Mouse (Mus musculus) limb, embryonic 12.5 days (tissue): ENCODE measurements around the gene Lrrc8d. TPM values are rescaled to one million over a fixed set of nuclear protein-coding genes. Genes with fewer than 3 reads are reported as not detected.
A peak's percentile ranks its signal among the peaks of the same experiment; 100 is the strongest.

ENCODE experiments used
- ATAC-seq: fragments of 200-750 bp; cut with Nextera tagmentation; 2 replicates; pipeline ENCODE4 v1.8.0; 2017; ENCODE audit warnings: low read depth, moderate TSS enrichment; ENCODE audit not compliant: insufficient number of reproducible peaks, insufficient read depth, low FRiP score, low TSS enrichment
- H3K27ac ChIP-seq: fragments of 300-500 bp; sonication (generic); 2 replicates; pipeline ENCODE4 v1.5.1; 2016; ENCODE audit warnings: mild to moderate bottlenecking, moderate library complexity
- H3K27me3 ChIP-seq: fragments of 300-500 bp; sonication (generic); 2 replicates; pipeline ENCODE4 v1.6.1; 2016; ENCODE audit warnings: mild to moderate bottlenecking, moderate library complexity
- H3K36me3 ChIP-seq: fragments of 300-500 bp; sonication (generic); 2 replicates; pipeline ENCODE4 v1.6.1; 2016; ENCODE audit warnings: mild to moderate bottlenecking, moderate library complexity
- H3K4me1 ChIP-seq: fragments of 300-500 bp; sonication (generic); replicated peaks from 2 replicates; pipeline ENCODE4 v1.6.1; 2016
- H3K4me2 ChIP-seq: fragments of 300-500 bp; sonication (generic); 2 replicates; pipeline ENCODE4 v1.6.1; 2016; ENCODE audit warnings: mild to moderate bottlenecking, moderate library complexity
- H3K4me3 ChIP-seq: fragments of 300-500 bp; sonication (generic); replicated peaks from 2 replicates; pipeline ENCODE4 v1.5.1; 2016; ENCODE audit warnings: mild to moderate bottlenecking
- H3K9ac ChIP-seq: fragments of 300-500 bp; sonication (generic); replicated peaks from 2 replicates; pipeline ENCODE4 v1.6.1; 2016; ENCODE audit warnings: mild to moderate bottlenecking, moderate library complexity
- H3K9me3 ChIP-seq: fragments of 300-500 bp; sonication (generic); 2 replicates; pipeline ENCODE4 v1.6.1; 2016; ENCODE audit warnings: mild to moderate bottlenecking, moderate library complexity
- WGBS: fragments of 180-500 bp; shearing (Covaris S2); methylation state at CpG from one replicate; pipeline ENCODE4 v1.1.7; 2016; 5-methylcytosine and 5-hydroxymethylcytosine counted together
- polyA plus RNA-seq: library from polyadenylated mRNA; unstranded; fragments of >200 nt; fragmentation: Nextera tagmentation; extraction: Ambion mirVana; gene quantifications from 2 replicates; pipeline ENCODE4 v1.2.1, GENCODE M21; 2016

The Lrrc8d gene
- polyA plus RNA-seq, 1 experiment from 2014 or later = 22.9 TPM

DNA sequence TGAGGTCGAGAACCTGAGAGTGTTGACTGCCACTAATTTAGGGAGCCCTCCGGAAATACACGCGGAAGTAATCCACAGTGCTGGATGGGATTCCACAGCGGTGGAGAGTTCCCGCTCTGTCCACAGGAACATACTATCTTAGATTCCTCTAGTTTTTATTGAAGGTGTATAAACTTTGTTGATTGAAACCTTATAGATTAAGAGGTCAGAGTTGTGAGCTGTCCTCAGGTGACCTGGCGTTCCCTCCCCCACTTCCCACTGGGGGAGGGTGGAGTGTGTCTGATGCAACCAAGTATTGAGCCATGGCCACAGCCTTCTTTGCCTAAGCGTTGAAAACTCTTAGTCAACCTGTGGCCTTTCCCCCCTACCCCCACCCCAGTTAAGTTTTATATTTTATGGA is 2.1 kb downstream of the Lrrc8d start:
- H3K4me2 ChIP-seq = no peak overlapping the region
- no peak overlapping the region for H3K27ac ChIP-seq
- no peaks in the 10 kb centered on the region for H3K9me3 ChIP-seq
- H3K4me3 ChIP-seq = no peak overlapping the region
- 0 out of 2 replicates have a peak, but pooled peaks cover 8% of the 10 kb centered on the region for H3K36me3 ChIP-seq
- ATAC-seq = no peak
- H3K27me3 ChIP-seq = peaks cover 9% of the 10 kb centered on the region
- H3K9ac ChIP-seq = no peak overlapping the region
- 76% methylated on average over 8 of the region's 8 CpGs for WGBS
- H3K4me1 ChIP-seq = peaks cover 43% of the 10 kb centered on the region

DNA sequence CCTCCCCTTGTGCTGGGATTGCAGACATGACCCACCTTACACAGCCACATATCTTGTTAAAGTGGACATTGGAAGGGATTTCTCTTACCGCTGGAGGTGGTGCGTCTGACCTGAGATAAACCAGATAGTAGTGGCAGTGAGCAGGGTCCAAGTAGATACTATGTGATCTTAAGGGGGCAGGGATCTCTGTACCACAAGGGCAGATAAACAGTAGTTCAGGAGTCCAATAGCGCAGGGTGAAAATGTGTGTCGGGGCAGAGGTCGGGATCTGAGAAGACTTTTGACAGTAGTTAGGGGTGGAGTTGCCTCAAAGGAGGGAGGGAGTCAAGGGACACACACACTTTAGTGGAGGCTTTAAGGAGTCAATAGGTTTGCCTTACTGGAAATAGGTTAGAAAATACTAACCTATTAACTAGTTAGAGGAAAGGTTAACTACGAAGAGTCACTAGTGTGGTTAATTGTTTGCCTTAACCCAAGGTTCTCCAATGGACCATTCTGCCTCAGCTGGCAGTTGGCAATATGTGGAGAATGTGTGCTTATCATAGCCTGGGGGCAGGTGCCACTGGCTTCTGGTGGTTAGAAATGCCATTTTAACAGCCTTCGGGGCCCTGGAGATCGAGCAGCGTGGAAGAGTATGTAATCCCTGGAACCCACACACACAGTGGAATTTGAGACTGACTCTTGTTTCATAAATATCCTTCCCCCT is 3.0 kb downstream of the Lrrc8d start:
- Histone ChIP-seq H3K9me3 (no peaks in the 10 kb centered on the region), H3K36me3 (0 out of 2 replicates have a peak, but pooled peaks cover 8% of the 10 kb centered on the region), H3K4me3 (no peak overlapping the region), H3K4me2 (no peak overlapping the region), H3K9ac (no peak overlapping the region), H3K4me1 (peaks cover 45% of the 10 kb centered on the region), H3K27me3 (peaks cover 9% of the 10 kb centered on the region), H3K27ac (no peak overlapping the region)
- 75% methylated on average over 9 of the region's 9 CpGs for WGBS
- no peak for ATAC-seq

DNA sequence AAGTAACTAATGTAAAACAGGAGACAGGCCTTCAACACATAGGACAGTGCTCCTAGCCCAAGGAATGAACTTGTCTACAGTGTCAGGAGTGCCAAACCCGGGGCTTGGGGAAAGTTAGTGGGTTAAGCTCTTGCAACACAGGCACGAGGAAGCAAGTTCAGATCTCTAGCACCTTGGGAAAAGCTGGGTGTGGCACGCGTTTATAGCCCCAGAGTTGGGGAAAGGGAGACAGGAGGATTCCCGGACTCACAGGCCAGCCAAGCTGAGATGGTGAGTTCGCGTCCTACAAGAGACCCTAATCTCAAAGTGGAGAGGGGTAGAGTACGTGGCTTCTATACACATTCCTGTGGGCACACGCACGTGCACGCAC is 3.5 kb downstream of the Lrrc8d start:
- H3K9me3 ChIP-seq = no peaks in the 10 kb centered on the region
- H3K4me2 ChIP-seq = no peak overlapping the region
- no peak overlapping the region for H3K9ac ChIP-seq
- 0 out of 2 replicates have a peak, but pooled peaks cover 8% of the 10 kb centered on the region for H3K36me3 ChIP-seq
- H3K27ac ChIP-seq = no peak overlapping the region
- 86% methylated on average over 11 of the region's 11 CpGs for WGBS
- peaks cover 45% of the 10 kb centered on the region for H3K4me1 ChIP-seq
- peaks cover 9% of the 10 kb centered on the region for H3K27me3 ChIP-seq
- no peak overlapping the region for H3K4me3 ChIP-seq
- no peak for ATAC-seq

DNA sequence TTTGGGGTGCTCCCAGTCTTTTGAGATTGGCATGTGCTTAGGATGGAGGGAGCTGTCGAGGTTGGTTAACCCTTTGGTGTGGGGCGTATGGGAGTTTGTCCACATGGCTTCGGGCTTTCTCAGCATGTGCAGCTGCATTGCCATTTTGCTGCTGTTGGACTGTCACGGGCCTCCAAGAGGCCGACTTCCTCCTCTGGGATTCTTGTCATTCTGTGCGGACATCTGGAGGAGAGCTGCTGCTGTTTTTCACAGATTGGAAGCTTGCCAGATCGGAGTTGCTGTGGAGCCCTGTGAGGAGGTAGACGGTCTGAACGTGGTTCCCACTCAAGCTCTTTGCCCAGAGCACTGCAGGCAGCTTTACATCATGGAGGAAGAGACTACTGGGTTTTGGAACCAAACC is 4.8 kb downstream of the Lrrc8d start:
- WGBS = 48% methylated on average over 9 of the region's 9 CpGs
- Histone ChIP-seq H3K4me3 (no peak overlapping the region), H3K9me3 (no peaks in the 10 kb centered on the region), H3K27me3 (0 out of 2 replicates have a peak, but pooled peaks cover under 1% of the 10 kb centered on the region), H3K27ac (peak overlapping the region; percentile 14; the same call in 1 of the 2 replicates), H3K9ac (no peak overlapping the region), H3K4me1 (peaks cover 41% of the 10 kb centered on the region), H3K4me2 (no peak overlapping the region; the same call in 1 of the 2 replicates), H3K36me3 (peaks cover 11% of the 10 kb centered on the region; the same call in 1 of the 2 replicates)
- no peak for ATAC-seq

DNA sequence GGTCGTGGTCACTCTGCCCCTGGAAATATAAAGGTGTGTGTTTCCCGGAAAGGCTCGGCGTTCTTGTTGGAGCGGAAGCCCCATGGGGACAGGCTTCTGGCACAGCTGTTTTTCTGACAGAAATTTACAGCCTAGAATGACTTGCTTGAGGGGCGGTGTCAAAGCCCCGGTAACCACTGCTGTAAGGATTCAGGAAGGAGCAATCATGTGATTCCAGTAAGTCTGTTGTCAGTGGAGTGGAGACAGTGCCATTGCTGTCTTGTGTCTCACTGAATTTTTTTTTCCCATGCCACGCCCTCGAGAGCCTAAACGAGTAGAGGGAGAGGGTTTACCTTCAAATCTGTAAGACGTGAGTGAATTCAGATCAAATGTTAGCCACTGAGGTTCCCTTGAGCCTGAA is 6.9 kb downstream of the Lrrc8d start:
- Histone ChIP-seq H3K27ac (no peak overlapping the region), H3K4me1 (peaks cover 43% of the 10 kb centered on the region), H3K9me3 (no peaks in the 10 kb centered on the region), H3K9ac (no peak overlapping the region), H3K27me3 (no peaks in the 10 kb centered on the region), H3K4me2 (no peak overlapping the region), H3K36me3 (peaks cover 11% of the 10 kb centered on the region; the same call in 1 of the 2 replicates), H3K4me3 (no peak overlapping the region)
- ATAC-seq = no peak
- 64% methylated on average over 11 of the region's 11 CpGs for WGBS

DNA sequence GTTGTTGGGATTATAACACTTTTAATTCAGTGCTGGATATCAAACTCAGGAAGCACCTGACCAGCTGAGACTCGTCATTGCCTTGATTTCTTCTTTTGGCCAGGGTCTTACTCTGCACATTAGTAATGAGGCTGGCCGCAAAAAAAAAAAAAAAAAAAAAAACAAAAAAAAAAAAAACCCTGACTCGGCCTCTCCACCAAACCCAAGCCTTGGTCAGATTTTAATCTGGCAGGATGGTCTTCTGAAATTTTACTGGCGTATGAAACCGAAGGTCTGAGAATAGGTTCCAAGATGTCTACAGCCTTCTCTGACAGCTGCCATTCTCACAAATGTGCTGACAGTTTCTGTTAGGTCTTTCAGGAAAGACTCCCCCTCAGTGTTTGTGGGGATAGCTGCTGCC is 8.5 kb downstream of the Lrrc8d start:
- Histone ChIP-seq H3K4me2 (no peak overlapping the region), H3K27me3 (no peaks in the 10 kb centered on the region)
- no peak for ATAC-seq

DNA sequence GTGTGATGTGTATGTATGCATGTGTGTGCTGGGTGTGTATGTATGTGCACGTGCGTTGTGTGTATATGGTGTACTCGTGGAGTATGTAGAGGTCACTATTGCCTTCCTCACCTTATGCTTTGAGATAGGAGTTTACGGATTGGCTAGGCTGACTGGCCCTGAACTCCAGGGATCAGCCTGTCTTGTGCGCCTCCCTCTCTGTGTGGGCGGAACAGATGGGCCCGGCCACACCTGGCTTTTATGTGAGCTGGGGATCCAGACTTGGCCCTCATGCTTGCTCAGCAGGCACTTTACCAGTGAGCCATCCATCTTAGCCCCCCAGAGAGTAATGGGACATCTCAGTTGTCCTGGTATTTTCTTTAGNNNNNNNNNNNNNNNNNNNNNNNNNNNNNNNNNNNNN is 10.7 kb downstream of the Lrrc8d start:
- H3K36me3 ChIP-seq = peaks cover 5% of the 10 kb centered on the region; the same call in 1 of the 2 replicates
- no peaks in the 10 kb centered on the region for H3K27me3 ChIP-seq
- H3K27ac ChIP-seq = no peak overlapping the region
- no peak overlapping the region for H3K4me3 ChIP-seq
- 80% methylated on average over 7 of the region's 7 CpGs for WGBS
- H3K4me1 ChIP-seq = peaks cover 26% of the 10 kb centered on the region
- no peak for ATAC-seq
- no peak overlapping the region for H3K9ac ChIP-seq
- no peaks in the 10 kb centered on the region for H3K9me3 ChIP-seq
- H3K4me2 ChIP-seq = no peak overlapping the region

More for the DNA sequence above, 8.5 kb downstream of the Lrrc8d start:
- Histone ChIP-seq H3K27ac (no peak overlapping the region), H3K36me3 (peaks cover 11% of the 10 kb centered on the region; the same call in 1 of the 2 replicates), H3K4me1 (peaks cover 41% of the 10 kb centered on the region), H3K4me3 (no peak overlapping the region), H3K9ac (no peak overlapping the region), H3K9me3 (no peaks in the 10 kb centered on the region)
- WGBS = 86% methylated on average over 5 of the region's 5 CpGs

DNA sequence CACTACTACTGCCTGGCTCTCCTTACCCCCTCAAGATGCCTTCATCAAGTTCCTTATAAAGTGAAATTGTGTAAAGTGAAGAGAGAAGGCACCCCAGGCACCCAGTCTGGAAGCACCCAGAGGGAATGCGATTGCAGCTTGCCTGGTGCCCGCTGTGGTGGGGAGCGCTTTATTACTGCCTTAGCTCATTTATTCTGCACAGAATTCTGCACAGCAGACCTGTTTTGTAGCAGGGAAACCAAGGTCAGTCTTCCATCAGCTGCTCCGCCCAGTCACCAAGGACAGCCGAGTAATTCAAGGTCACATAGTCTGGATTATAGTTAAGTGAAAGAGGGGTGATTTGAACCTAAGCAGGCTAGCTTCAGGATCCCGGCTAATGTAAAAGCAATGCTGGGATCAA is 14.7 kb downstream of the Lrrc8d start:
- ATAC-seq = no peak
- Histone ChIP-seq H3K4me3 (no peak overlapping the region), H3K4me1 (peaks cover 41% of the 10 kb centered on the region), H3K9ac (no peak overlapping the region), H3K9me3 (no peaks in the 10 kb centered on the region), H3K27me3 (no peaks in the 10 kb centered on the region), H3K4me2 (no peak overlapping the region), H3K27ac (peak overlapping the region; percentile 82; the same call in 1 of the 2 replicates), H3K36me3 (no peaks in the 10 kb centered on the region)
- WGBS = 83% methylated on average over 6 of the region's 6 CpGs

DNA sequence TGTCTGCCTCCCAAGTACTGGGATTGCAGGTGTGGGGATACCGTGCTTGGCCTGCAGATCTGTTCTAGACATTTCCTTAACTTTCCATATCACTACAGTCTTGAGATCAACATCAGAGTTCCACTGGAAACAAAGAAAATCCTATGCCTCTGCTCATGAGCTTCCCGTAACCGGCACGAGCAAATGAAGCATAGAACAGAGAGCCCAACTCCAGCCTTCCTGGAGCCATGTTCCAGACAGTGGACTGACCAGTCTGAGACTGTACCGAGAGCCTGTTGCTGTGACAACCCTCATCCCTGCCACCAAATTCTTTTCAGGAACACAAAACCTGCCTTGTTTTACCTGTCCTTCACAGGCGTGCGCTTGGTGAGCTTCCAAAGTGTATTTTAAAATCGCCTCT is 15.3 kb downstream of the Lrrc8d start:
- H3K4me3 ChIP-seq = no peak overlapping the region
- peak overlapping the region; percentile 82 for H3K27ac ChIP-seq
- ATAC-seq = peak; percentile 24; the same call in 1 of the 2 replicates
- WGBS = 77% methylated on average over 8 of the region's 8 CpGs
- peak overlapping the region; percentile 7; the same call in 1 of the 2 replicates for H3K4me2 ChIP-seq
- no peaks in the 10 kb centered on the region for H3K36me3 ChIP-seq
- H3K27me3 ChIP-seq = no peaks in the 10 kb centered on the region
- no peaks in the 10 kb centered on the region for H3K9me3 ChIP-seq
- H3K4me1 ChIP-seq = peaks cover 36% of the 10 kb centered on the region
- no peak overlapping the region for H3K9ac ChIP-seq

DNA sequence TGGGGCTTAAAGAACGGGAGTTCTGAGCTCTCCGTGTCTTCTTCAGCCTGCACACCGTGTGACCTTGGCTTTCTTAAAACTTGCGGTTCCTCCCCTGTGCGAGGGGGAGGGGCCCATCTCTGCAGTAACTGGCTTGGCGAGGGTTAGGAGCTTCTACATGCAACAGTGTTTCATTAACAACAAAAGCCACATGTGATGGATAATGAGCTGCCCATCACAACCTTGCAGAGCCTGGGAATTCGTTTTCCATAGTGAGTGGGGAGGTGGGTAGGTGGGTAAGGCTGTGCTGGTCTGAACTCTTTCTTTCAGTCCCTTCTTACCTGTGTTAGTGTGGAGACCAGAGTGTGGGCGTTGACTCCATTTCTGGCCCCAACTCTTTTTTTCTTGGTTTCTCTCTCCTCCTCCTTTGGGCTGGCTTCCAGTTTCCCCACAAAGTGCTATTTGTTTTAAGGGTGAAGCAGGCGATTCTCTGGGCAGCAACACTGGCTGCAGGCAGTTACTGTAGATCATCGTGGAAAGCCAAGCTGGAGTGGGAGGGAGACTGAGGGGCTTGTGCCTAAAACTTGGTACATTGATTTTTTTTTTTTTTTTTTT is 15.9 kb downstream of the Lrrc8d start:
- Histone ChIP-seq H3K27ac (peak overlapping the region; percentile 82), H3K4me3 (no peak overlapping the region), H3K36me3 (0 out of 2 replicates have a peak, but pooled peaks cover 4% of the 10 kb centered on the region), H3K4me2 (peak overlapping the region; percentile 7; the same call in 1 of the 2 replicates), H3K9ac (no peak overlapping the region), H3K9me3 (no peaks in the 10 kb centered on the region), H3K27me3 (no peaks in the 10 kb centered on the region), H3K4me1 (peaks cover 30% of the 10 kb centered on the region)
- WGBS = 56% methylated on average over 10 of the region's 10 CpGs
- ATAC-seq = peak; percentile 66; the same call in 1 of the 2 replicates

DNA sequence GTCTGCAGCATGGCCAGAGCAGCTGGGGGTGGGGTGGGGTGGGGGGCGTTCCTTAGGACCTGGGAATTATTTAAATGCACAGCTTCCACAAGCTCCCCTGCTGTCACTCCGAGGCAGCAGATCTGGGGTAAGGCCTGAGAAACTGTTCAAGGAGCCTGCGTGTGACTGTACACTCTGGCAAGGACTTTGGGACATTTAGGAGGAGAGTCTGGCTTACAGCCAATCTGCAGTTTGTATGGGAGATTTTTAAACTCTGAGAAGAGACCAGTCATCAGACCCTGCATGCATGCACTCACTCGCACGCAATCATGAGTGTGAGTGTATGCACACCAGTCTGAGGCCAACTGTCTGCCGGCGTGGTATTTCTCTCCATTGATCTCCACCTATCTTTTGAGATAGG is 17.5 kb downstream of the Lrrc8d start:
- Histone ChIP-seq H3K27me3 (no peaks in the 10 kb centered on the region), H3K4me2 (no peak overlapping the region), H3K9me3 (no peaks in the 10 kb centered on the region), H3K36me3 (0 out of 2 replicates have a peak, but pooled peaks cover 4% of the 10 kb centered on the region), H3K4me1 (peaks cover 30% of the 10 kb centered on the region), H3K4me3 (no peak overlapping the region), H3K27ac (peak overlapping the region; percentile 80; the same call in 1 of the 2 replicates), H3K9ac (no peak overlapping the region)
- ATAC-seq = no peak
- WGBS = 81% methylated on average over 7 of the region's 7 CpGs
